Mouse (Mus musculus) stomach, postnatal 0 days (tissue): ENCODE data around the gene Rock2. TPM values are rescaled to one million over a fixed set of nuclear protein-coding genes. Genes with fewer than 3 reads are reported as not detected.

Source experiments
- ATAC-seq: fragments of 200-750 bp; cut with Nextera tagmentation; 2 replicates; pipeline ENCODE4 v1.8.0; 2017; ENCODE audit not compliant: low FRiP score, low TSS enrichment
- DNase-seq: peaks from one replicate; pipeline ENCODE4 v3.0.0-alpha.2; 2016; ENCODE audit warnings: low spot score
- H3K27ac ChIP-seq: fragments of 300-500 bp; sonication (generic); replicated peaks from 2 replicates; pipeline ENCODE4 v1.5.1; 2014; ENCODE audit warnings: mild to moderate bottlenecking, control low read depth
- H3K27me3 ChIP-seq: fragments of 300-500 bp; sonication (generic); 2 replicates; pipeline ENCODE4 v1.6.1; 2014; ENCODE audit warnings: low read length; ENCODE audit not compliant: control insufficient read depth, insufficient read depth
- H3K36me3 ChIP-seq: fragments of 300-500 bp; sonication (generic); 2 replicates; pipeline ENCODE4 v1.6.1; 2014; ENCODE audit warnings: low read length, mixed read lengths; ENCODE audit not compliant: control insufficient read depth, insufficient read depth
- H3K4me1 ChIP-seq: fragments of 300-500 bp; sonication (generic); replicated peaks from 2 replicates; pipeline ENCODE4 v1.6.1; 2014; ENCODE audit warnings: antibody characterized with exemption; ENCODE audit not compliant: control insufficient read depth, insufficient read depth
- H3K4me2 ChIP-seq: fragments of 300-500 bp; sonication (generic); replicated peaks from 2 replicates; pipeline ENCODE4 v1.6.1; 2014; ENCODE audit warnings: low read depth, mild to moderate bottlenecking, control low read depth, moderate library complexity
- H3K4me3 ChIP-seq: fragments of 300-500 bp; sonication (generic); 2 replicates; pipeline ENCODE4 v1.5.1; 2014; ENCODE audit warnings: low read depth, low read length, control low read depth
- H3K9ac ChIP-seq: fragments of 300-500 bp; sonication (generic); 2 replicates; pipeline ENCODE4 v1.6.1; 2014; ENCODE audit warnings: mild to moderate bottlenecking, low read length, control low read depth, mixed read lengths
- H3K9me3 ChIP-seq: fragments of 300-500 bp; sonication (generic); 2 replicates; pipeline ENCODE4 v1.6.1; 2016; ENCODE audit warnings: low read length; ENCODE audit not compliant: control insufficient read depth
- CTCF ChIP-seq: IDR thresholded peaks from 2 replicates; pipeline ENCODE4 v1.5.1; 2016; ENCODE audit warnings: antibody characterized with exemption, low read depth, mild to moderate bottlenecking, moderate library complexity
- EP300 ChIP-seq: optimal IDR thresholded peaks from 2 replicates; pipeline ENCODE3; 2016; ENCODE audit warnings: antibody characterized with exemption
- WGBS: fragments of 180-500 bp; shearing (Covaris S2); extraction: QIAGEN DNeasy Blood & Tissue Kit; methylation state at CpG from one replicate; pipeline ENCODE4 v1.1.7; 2014; 5-methylcytosine and 5-hydroxymethylcytosine counted together
- polyA plus RNA-seq: library from polyadenylated mRNA; unstranded; fragments of >200 nt; fragmentation: Nextera tagmentation; extraction: Ambion mirVana; gene quantifications from 2 replicates; pipeline ENCODE4 v1.2.1, GENCODE M21; 2015

The Rock2 gene
- polyA plus RNA-seq, 1 experiment from 2014 or later: 13.3 TPM

- WGBS: 41% methylated on average over 13 of the region's 13 CpGs
- no peaks in the 10 kb centered on the region for H3K27me3 ChIP-seq
Observed at GRCm38 (mm10) chr12:17032694-17033463, 138.2 kb downstream of the Rock2 start.

DNA sequence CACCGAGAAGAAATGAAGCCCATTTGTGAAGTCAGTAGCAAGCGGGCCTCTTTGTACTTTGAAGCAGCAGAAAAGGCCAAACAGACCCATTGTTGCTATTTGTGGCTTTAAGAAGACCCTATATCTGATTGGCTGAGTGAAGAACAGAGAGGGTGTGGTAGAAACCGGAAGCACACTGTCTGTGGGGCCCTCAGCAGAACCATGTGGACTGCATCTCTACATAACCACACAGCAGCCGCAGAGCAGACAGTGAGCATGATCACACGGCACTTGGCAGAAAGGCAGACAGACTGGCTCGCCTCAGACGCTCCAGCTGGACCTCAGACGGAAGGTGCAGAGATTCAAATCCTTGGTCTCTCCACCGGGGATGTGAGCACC is 138.8 kb downstream of the Rock2 start:
- peak; percentile 34; the same call in 1 of the 2 replicates for ATAC-seq
- WGBS: 62% methylated on average over 9 of the region's 9 CpGs
- no peak for DNase-seq

More at GRCm38 (mm10) chr12:17032694-17033463, 138.2 kb downstream of the Rock2 start:
- DNase-seq (peak; percentile 75), ATAC-seq (no peak)
- Histone ChIP-seq H3K4me2 (no peak overlapping the region), H3K27ac (no peak overlapping the region), H3K4me3 (no peak overlapping the region), H3K9ac (no peak overlapping the region), H3K4me1 (no peaks in the 10 kb centered on the region), H3K36me3 (no peaks in the 10 kb centered on the region), H3K9me3 (no peaks in the 10 kb centered on the region)
- TF ChIP-seq CTCF (peak; percentile 91), EP300 (no peak)

DNA sequence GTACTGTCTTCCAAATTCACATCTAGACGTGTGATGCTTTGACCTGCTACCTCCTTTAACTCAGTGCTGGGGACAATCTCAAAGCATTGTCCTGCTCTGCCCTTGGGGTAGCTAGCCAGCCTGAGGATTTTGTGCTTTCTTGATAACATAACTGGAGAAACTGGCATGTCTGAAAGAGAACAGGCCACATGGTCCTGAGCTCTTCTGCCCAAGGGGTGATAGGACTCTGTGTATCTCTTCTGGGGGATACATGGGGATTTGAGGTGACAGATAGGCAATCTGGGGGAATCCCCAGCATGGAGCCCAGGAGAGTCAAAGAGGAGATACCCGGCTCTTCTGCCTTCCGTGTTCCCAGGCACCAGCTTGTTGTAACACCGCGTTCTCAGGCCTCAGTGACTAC is 140.0 kb downstream of the Rock2 start:
- no peak for DNase-seq
- WGBS: 79% methylated on average over 5 of the region's 5 CpGs
- no peak overlapping the region for H3K4me2 ChIP-seq
- no peak overlapping the region for H3K9ac ChIP-seq
- H3K9me3 ChIP-seq: no peaks in the 10 kb centered on the region
- no peak for ATAC-seq
- no peaks in the 10 kb centered on the region for H3K36me3 ChIP-seq
- H3K4me1 ChIP-seq: no peaks in the 10 kb centered on the region
- H3K27me3 ChIP-seq: no peaks in the 10 kb centered on the region
- TF ChIP-seq CTCF: no peak
- no peak for TF ChIP-seq EP300
- no peak overlapping the region for H3K27ac ChIP-seq
- no peak overlapping the region for H3K4me3 ChIP-seq

More for the DNA sequence above, 138.8 kb downstream of the Rock2 start:
- Histone ChIP-seq H3K4me1 (no peaks in the 10 kb centered on the region), H3K4me3 (no peak overlapping the region), H3K27me3 (no peaks in the 10 kb centered on the region), H3K27ac (no peak overlapping the region), H3K9me3 (no peaks in the 10 kb centered on the region), H3K4me2 (no peak overlapping the region), H3K36me3 (no peaks in the 10 kb centered on the region), H3K9ac (no peak overlapping the region)
- TF ChIP-seq CTCF: no peak

DNA sequence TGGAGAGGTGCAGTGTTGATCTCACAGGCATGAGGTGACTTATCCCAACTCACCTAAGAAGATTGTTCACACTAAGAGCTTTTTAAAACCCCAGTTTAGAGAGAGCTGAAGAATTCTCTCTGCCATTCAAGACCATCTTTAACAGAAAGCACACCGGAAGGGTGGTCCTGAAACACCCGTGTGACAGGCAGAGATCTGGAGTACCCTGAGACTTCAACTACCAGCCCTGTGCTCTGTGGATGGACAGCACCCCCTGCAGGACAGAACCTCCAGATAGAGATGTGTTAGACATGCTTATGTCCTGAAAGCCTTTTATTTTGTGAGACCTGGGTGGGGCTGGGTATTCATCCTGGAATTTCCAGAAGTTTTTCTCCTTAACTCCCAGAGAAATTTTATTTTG is 140.4 kb downstream of the Rock2 start:
- DNase-seq: peak; percentile 26
- H3K4me2 ChIP-seq: no peak overlapping the region
- no peak overlapping the region for H3K27ac ChIP-seq
- no peak for ATAC-seq
- H3K4me3 ChIP-seq: no peak overlapping the region
- 74% methylated on average over 2 of the region's 2 CpGs for WGBS
- no peaks in the 10 kb centered on the region for H3K4me1 ChIP-seq
- no peaks in the 10 kb centered on the region for H3K36me3 ChIP-seq
- no peak overlapping the region for H3K9ac ChIP-seq
- TF ChIP-seq EP300: no peak
- peak; percentile 59 for TF ChIP-seq CTCF
- no peaks in the 10 kb centered on the region for H3K27me3 ChIP-seq
- H3K9me3 ChIP-seq: no peaks in the 10 kb centered on the region

GRCm38 (mm10) chr12:17036532-17036931 is 141.8 kb downstream of the Rock2 start:
- no peak overlapping the region for H3K4me2 ChIP-seq
- no peaks in the 10 kb centered on the region for H3K27me3 ChIP-seq
- no peak overlapping the region for H3K9ac ChIP-seq
- no peak for ATAC-seq
- H3K27ac ChIP-seq: no peak overlapping the region
- no peak for DNase-seq
- H3K4me1 ChIP-seq: no peaks in the 10 kb centered on the region
- no peak overlapping the region for H3K4me3 ChIP-seq
- H3K9me3 ChIP-seq: no peaks in the 10 kb centered on the region
- H3K36me3 ChIP-seq: no peaks in the 10 kb centered on the region
- no peak for TF ChIP-seq CTCF
- no peak for TF ChIP-seq EP300
- 72% methylated on average over 9 of the region's 9 CpGs for WGBS

DNA sequence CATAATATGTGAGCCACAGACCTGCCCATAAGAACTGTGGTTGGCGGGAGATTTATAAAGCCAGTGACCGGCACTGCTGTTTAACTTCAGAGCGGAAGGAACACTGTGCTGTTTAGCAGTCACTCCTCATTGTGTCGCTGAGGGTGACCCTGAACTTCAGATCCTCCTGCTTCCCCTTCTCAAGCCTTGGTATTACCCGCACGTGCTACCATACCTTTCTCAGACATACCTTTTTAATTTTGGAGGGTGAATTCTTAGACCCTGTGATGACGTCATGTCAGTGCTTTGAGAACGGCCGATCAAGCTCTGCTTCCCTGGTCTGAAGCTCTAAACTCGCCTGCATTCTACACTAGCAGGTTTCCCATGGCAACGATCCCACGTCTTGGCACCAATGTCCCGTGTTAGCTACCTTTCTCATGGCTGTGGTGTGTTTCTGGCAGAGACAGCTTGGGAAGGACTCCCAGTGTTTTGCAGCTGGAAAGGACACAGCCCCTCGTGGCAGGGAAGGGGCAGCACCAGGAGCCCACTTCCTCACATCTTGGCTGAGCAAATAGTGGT is 142.4 kb downstream of the Rock2 start:
- Histone ChIP-seq H3K4me3 (no peak overlapping the region), H3K9me3 (no peaks in the 10 kb centered on the region), H3K4me2 (no peak overlapping the region), H3K9ac (no peak overlapping the region), H3K27ac (no peak overlapping the region), H3K36me3 (no peaks in the 10 kb centered on the region), H3K27me3 (no peaks in the 10 kb centered on the region), H3K4me1 (no peaks in the 10 kb centered on the region)
- TF ChIP-seq EP300 (no peak), CTCF (no peak)
- ATAC-seq (no peak), DNase-seq (no peak)
- WGBS: 53% methylated on average over 14 of the region's 14 CpGs

Other genes with a start within 250 kb of the Rock2 start
- gene Ntsr2, start 241.5 kb upstream of the Rock2 start, polyA plus RNA-seq: not detected in 2 replicates
- 0.16 and 0.24 TPM in 2 replicates for gene Greb1, start 94.0 kb upstream of the Rock2 start, polyA plus RNA-seq
- 12.5 and 12.7 TPM in 2 replicates for gene E2f6, start 83.9 kb upstream of the Rock2 start, polyA plus RNA-seq
- 22.5 and 22.9 TPM in 2 replicates for gene Pqlc3, start 105.5 kb downstream of the Rock2 start, polyA plus RNA-seq
- gene 2410004P03Rik, start 116.8 kb downstream of the Rock2 start, polyA plus RNA-seq: 0.29 and 0.38 TPM in 2 replicates